Comparison of ENCODE assay signal across 8 mouse cellular contexts in the genomic region with DNA sequence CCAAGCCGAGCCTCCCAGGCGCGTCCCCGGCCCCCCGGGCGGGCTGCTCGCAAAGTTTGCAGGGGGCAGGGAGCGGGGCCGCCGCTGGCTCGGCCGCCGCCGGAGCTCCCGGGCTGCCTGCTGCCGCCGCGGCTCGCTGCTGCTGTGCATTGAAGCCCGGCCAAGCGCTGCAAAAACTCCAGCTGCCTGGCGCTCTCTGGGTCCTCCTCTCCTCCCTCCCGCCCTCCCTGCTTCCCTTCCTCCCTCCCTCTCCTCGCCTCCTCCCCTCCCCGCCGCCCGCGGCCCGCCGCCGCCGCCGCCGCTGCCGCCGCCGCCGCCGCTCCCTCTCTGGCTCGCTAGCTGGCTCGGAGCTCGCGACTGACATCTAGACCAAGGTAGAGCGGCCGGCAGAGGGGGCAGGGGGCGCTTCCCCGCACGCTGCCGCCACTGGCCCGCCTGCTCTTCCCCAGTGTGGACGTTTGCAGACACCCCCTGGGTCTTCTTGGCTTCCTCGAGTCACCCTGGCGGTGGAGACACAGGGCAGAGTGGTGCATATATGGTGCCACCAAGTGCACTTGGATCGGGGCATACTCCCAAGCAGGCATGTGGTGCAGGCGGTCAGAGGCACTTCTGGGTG. TPM values are rescaled to one million over a fixed set of nuclear protein-coding genes. Genes with fewer than 3 reads are reported as not detected.
A peak's percentile ranks its signal among the peaks of the same experiment; 100 is the strongest.
DNase-seq lines count a peak whose midpoint lies in the region; ATAC-seq and TF ChIP-seq lines count a peak whose summit lies in the region.

A gene (minus strand): TSS at position 137 of the 616 bp plus-strand sequence.

- H3K9ac ChIP-seq in forebrain, embryonic 11.5 days (ENCODE audit: low read length) = peak within 1 kb of the TSS; percentile 73
- H3K9ac ChIP-seq in heart, embryonic 13.5 days = peak within 1 kb of the TSS; percentile 98
- peak within 1 kb of the TSS; percentile 59 for H3K9ac ChIP-seq in liver, embryonic 12.5 days
- peak within 1 kb of the TSS; percentile 89 for H3K9ac ChIP-seq in neural tube, embryonic 12.5 days

- H3K27ac ChIP-seq in forebrain, embryonic 11.5 days (ENCODE audit: low read depth, low read length) = peak within 1 kb of the TSS; percentile 31; the same call in 1 of the 2 replicates
- H3K27ac ChIP-seq in heart, embryonic 13.5 days (replicated peaks) = peak within 1 kb of the TSS; percentile 89
- no peak within 1 kb of the TSS for H3K27ac ChIP-seq in liver, embryonic 12.5 days
- H3K27ac ChIP-seq in neural tube, embryonic 12.5 days = peak within 1 kb of the TSS; percentile 90

- H3K36me3 ChIP-seq in C2C12 (ENCODE audit: control insufficient read depth, insufficient read depth) = no peaks in the 10 kb centered on the region
- no peaks in the 10 kb centered on the region for H3K36me3 ChIP-seq in forebrain, embryonic 11.5 days (ENCODE audit: control insufficient read depth, insufficient read depth, low read length)
- H3K36me3 ChIP-seq in heart, embryonic 13.5 days = no peaks in the 10 kb centered on the region
- no peaks in the 10 kb centered on the region for H3K36me3 ChIP-seq in liver, embryonic 12.5 days
- H3K36me3 ChIP-seq in neural tube, embryonic 12.5 days = no peaks in the 10 kb centered on the region

- peak; percentile 70 for ATAC-seq in forebrain, embryonic 11.5 days (replicated peaks; ENCODE audit: low FRiP score)
- peak; percentile 23; the same call in 1 of the 2 replicates for ATAC-seq in heart, embryonic 13.5 days (ENCODE audit: extremely low read depth, insufficient number of reproducible peaks, low FRiP score, low TSS enrichment)
- 0 out of 2 replicates have a peak, but pooled peaks have one; percentile 31 for ATAC-seq in liver, embryonic 12.5 days
- peak; percentile 76 for ATAC-seq in neural tube, embryonic 12.5 days (ENCODE audit: low FRiP score, low read depth)

- H3K79me2 ChIP-seq in C2C12 (ENCODE audit: control insufficient read depth, insufficient read depth) = no peaks in the 10 kb centered on the region

- peak within 1 kb of the TSS; percentile 100 for H3K4me2 ChIP-seq in forebrain, embryonic 11.5 days (ENCODE audit: low read depth, low read length, severe bottlenecking)
- peak within 1 kb of the TSS; percentile 96 for H3K4me2 ChIP-seq in heart, embryonic 13.5 days
- H3K4me2 ChIP-seq in liver, embryonic 12.5 days = peak within 1 kb of the TSS; percentile 84
- peak within 1 kb of the TSS; percentile 98 for H3K4me2 ChIP-seq in neural tube, embryonic 12.5 days (replicated peaks)

- peaks cover 5% of the 10 kb centered on the region for H3K4me1 ChIP-seq in forebrain, embryonic 11.5 days (replicated peaks; ENCODE audit: control insufficient read depth, insufficient read depth, low read length)
- H3K4me1 ChIP-seq in heart, embryonic 13.5 days = peaks cover 45% of the 10 kb centered on the region
- H3K4me1 ChIP-seq in liver, embryonic 12.5 days = peaks cover 12% of the 10 kb centered on the region
- H3K4me1 ChIP-seq in neural tube, embryonic 12.5 days = peaks cover 32% of the 10 kb centered on the region

- TF ChIP-seq CTCF in C2C12 (IDR thresholded peaks at IDR 0.05; ENCODE audit: control insufficient read depth, insufficient read depth, insufficient read length) = no peak

- peaks cover 36% of the 10 kb centered on the region for H3K27me3 ChIP-seq in C2C12 (ENCODE audit: control insufficient read depth, insufficient read depth, insufficient read length)
- H3K27me3 ChIP-seq in forebrain, embryonic 11.5 days (ENCODE audit: control insufficient read depth, insufficient read depth, low read length) = peaks cover 30% of the 10 kb centered on the region
- H3K27me3 ChIP-seq in heart, embryonic 13.5 days (replicated peaks) = peaks cover 39% of the 10 kb centered on the region
- H3K27me3 ChIP-seq in liver, embryonic 12.5 days (replicated peaks) = peaks cover 98% of the 10 kb centered on the region
- peaks cover 31% of the 10 kb centered on the region for H3K27me3 ChIP-seq in neural tube, embryonic 12.5 days (replicated peaks)

- H3K79me3 ChIP-seq in C2C12 (ENCODE audit: low read depth) = no peaks in the 10 kb centered on the region

- peak within 1 kb of the TSS; percentile 25 for H3K4me3 ChIP-seq in C2C12 (ENCODE audit: insufficient read depth, poor library complexity, severe bottlenecking)
- H3K4me3 ChIP-seq in forebrain, embryonic 11.5 days (ENCODE audit: low read depth, low read length) = peak within 1 kb of the TSS; percentile 72
- peak within 1 kb of the TSS; percentile 87 for H3K4me3 ChIP-seq in heart, embryonic 13.5 days
- peak within 1 kb of the TSS; percentile 59 for H3K4me3 ChIP-seq in liver, embryonic 12.5 days
- peak within 1 kb of the TSS; percentile 95 for H3K4me3 ChIP-seq in neural tube, embryonic 12.5 days

- WGBS in forebrain, embryonic 11.5 days = 1% methylated on average over 39 of the region's 55 CpGs
- WGBS in heart, embryonic 13.5 days = 3% methylated on average over 30 of the region's 55 CpGs
- 5% methylated on average over 15 of the region's 55 CpGs for WGBS in liver, embryonic 12.5 days (ENCODE audit: insufficient replicate concordance)
- WGBS in neural tube, embryonic 12.5 days = 1% methylated on average over 39 of the region's 55 CpGs

- peak; percentile 90 for DNase-seq in brain, adult 2 months (ENCODE audit: low read depth, low spot score)
- DNase-seq in forebrain, embryonic 11.5 days (ENCODE audit: low spot score) = peak; percentile 87
- DNase-seq in kidney, postnatal 10 days = peak; percentile 89
- peak; percentile 31 for DNase-seq in thymus, postnatal 25 days

- H3ac ChIP-seq in C2C12 (ENCODE audit: control insufficient read depth, insufficient read length, low read depth) = peak within 1 kb of the TSS; percentile 66

- no peaks in the 10 kb centered on the region for H3K9me3 ChIP-seq in forebrain, embryonic 11.5 days (ENCODE audit: control insufficient read depth, low read length)
- no peaks in the 10 kb centered on the region for H3K9me3 ChIP-seq in heart, embryonic 13.5 days
- H3K9me3 ChIP-seq in liver, embryonic 12.5 days (replicated peaks) = no peaks in the 10 kb centered on the region
- H3K9me3 ChIP-seq in neural tube, embryonic 12.5 days = no peaks in the 10 kb centered on the region

TF ChIP-seq in C2C12, 6 proteins besides CTCF, POLR2A, EP300 and RAD21:
- TF ChIP-seq MAX (IDR thresholded peaks at IDR 0.05) (no peak), FOSL1 (IDR thresholded peaks at IDR 0.05; ENCODE audit: insufficient read depth, low read length, poor library complexity, severe bottlenecking) (no peak), USF1 (IDR thresholded peaks at IDR 0.05; ENCODE audit: low read depth) (no peak), MYOG (IDR thresholded peaks at IDR 0.05; ENCODE audit: control insufficient read depth, extremely low read depth, insufficient read length) (no peak), MYOD1 (IDR thresholded peaks at IDR 0.05; ENCODE audit: control insufficient read depth, insufficient read length, low read depth) (no peak), CEBPB (IDR thresholded peaks at IDR 0.05; ENCODE audit: low read depth) (no peak)

RNA-seq across cellular contexts. Expression of the gene that starts here (rescaled TPM):
- 0.19 TPM for polyA plus RNA-seq in C2C12 (2012; fragmentation: generic; extraction: Trizol)
- polyA plus RNA-seq in forebrain, embryonic 11.5 days (2014; fragmentation: Nextera tagmentation; extraction: Ambion mirVana) = 3.5 and 4.3 TPM in 2 replicates
- 5.5 TPM in 2 replicates for polyA plus RNA-seq in heart, embryonic 13.5 days (2015; fragmentation: Nextera tagmentation; extraction: Ambion mirVana)
- 0.78 and 0.79 TPM in 2 replicates for polyA plus RNA-seq in liver, embryonic 12.5 days (2016; fragmentation: Nextera tagmentation; extraction: Ambion mirVana)
- polyA plus RNA-seq in neural tube, embryonic 12.5 days (2016; fragmentation: Nextera tagmentation; extraction: Ambion mirVana) = 12.5 and 14.6 TPM in 2 replicates

Comparison
In these comparisons a context has a peak if more than half of its experiments do, and no peak if none do; other contexts are left out.
1. Peak in ATAC-seq, H3K4me3 ChIP-seq, H3K9ac ChIP-seq and H3K4me2 ChIP-seq in liver, embryonic 12.5 days; RNA of the gene not detected or under 1 TPM.
2. H3K4me3 ChIP-seq: peak in every context shown above with its lines; median percentile 95 in neural tube, embryonic 12.5 days; 87 in heart, embryonic 13.5 days; 72 in forebrain, embryonic 11.5 days; 59 in liver, embryonic 12.5 days; 25 in C2C12.
3. DNase-seq: peak in every context shown above with its lines; median percentile 90 in brain, adult 2 months; 89 in kidney, postnatal 10 days; 87 in forebrain, embryonic 11.5 days; 31 in thymus, postnatal 25 days.
4. ATAC-seq: peak in every context shown above with its lines; median percentile 76 in neural tube, embryonic 12.5 days; 70 in forebrain, embryonic 11.5 days; 31 in liver, embryonic 12.5 days; 23 in heart, embryonic 13.5 days.